Mouse (Mus musculus) bone marrow, adult 2 months (tissue): ENCODE data around the gene Lgmn.

Source experiments
- CTCF ChIP-seq: fragments of 200-500 bp; IDR thresholded peaks from 2 replicates; pipeline ENCODE4 v1.5.1; 2011; ENCODE audit warnings: low read length, control low read depth; ENCODE audit not compliant: control insufficient read depth, insufficient read depth
- POLR2A ChIP-seq: fragments of 200-500 bp; IDR thresholded peaks from 2 replicates; pipeline ENCODE4 v1.6.1; 2011; ENCODE audit warnings: low read depth, mild to moderate bottlenecking, control low read depth, low read length, borderline replicate concordance; ENCODE audit not compliant: control insufficient read depth

- TF ChIP-seq CTCF (no peak), POLR2A (no peak)
Observed at GRCm38 (mm10) chr12:102425048-102425578, 14.5 kb downstream of the Lgmn start.
